Comparison of ENCODE assay signal across 11 mouse cellular contexts in genomic region chr2:17702481-17703169, GRCm38 (mm10). TPM values are rescaled to one million over a fixed set of nuclear protein-coding genes. Genes with fewer than 3 reads are reported as not detected.
DNase-seq lines count a peak whose midpoint lies in the region; ATAC-seq and TF ChIP-seq lines count a peak whose summit lies in the region.
"Had no signal": no experiment of that assay in that cellular context is flagged by ENCODE, and none has a peak within 500 bp of the region (broad histone marks: within the 10 kb centered on the region; RNA-seq: fewer than 3 reads in every experiment).

No protein-coding gene starts in this region.

- intact Hi-C loops in left cerebral cortex, adult 2 months (cut with DNase I): no loop called here
- intact Hi-C loops in left cerebral cortex, postnatal 36 days (cut with DNase I): no loop called here
- intact Hi-C loops in left cerebral cortex, postnatal 4 days (cut with DNase I): no loop called here

- H3K4me3 ChIP-seq in left cerebral cortex, adult 2 months: no peak overlapping the region
- H3K4me3 ChIP-seq in forebrain, embryonic 15.5 days: no peak overlapping the region
- H3K4me3 ChIP-seq in intestine, embryonic 16.5 days (ENCODE audit: low read length): no peak overlapping the region
- H3K4me3 ChIP-seq: heart, adult 2 months had no signal

- no peak for DNase-seq in left cerebral cortex, adult 2 months (ENCODE audit: extremely low spot score in 1 of 2, low spot score in 2 of 2)
- DNase-seq in left cerebral cortex, postnatal 36 days (ENCODE audit: low spot score in 2 of 2): no peak
- peak; percentile 57 for DNase-seq in thymus, postnatal 25 days
- no peak for DNase-seq in adrenal gland, postnatal 4 days (ENCODE audit: low spot score in 2 of 2)
- no peak for DNase-seq in left cerebral cortex, postnatal 4 days
- DNase-seq: heart, adult 2 months; kidney, adult 8-10 months; lung, postnatal 36 days had no signal

- H3K27ac ChIP-seq in left cerebral cortex, adult 2 months: 0 out of 2 replicates have a peak overlapping the region, but pooled peaks have one; percentile 19
- H3K27ac ChIP-seq in forebrain, embryonic 15.5 days (replicated peaks): peak overlapping the region; percentile 62
- H3K27ac ChIP-seq in intestine, embryonic 16.5 days (ENCODE audit: low read length): no peak overlapping the region
- H3K27ac ChIP-seq: heart, adult 2 months had no signal

- H3K9me3 ChIP-seq in forebrain, embryonic 15.5 days: no peaks in the 10 kb centered on the region
- no peaks in the 10 kb centered on the region for H3K9me3 ChIP-seq in intestine, embryonic 16.5 days (ENCODE audit: control insufficient read depth, low read length)

- peak; percentile 55 for ATAC-seq in forebrain, embryonic 15.5 days (replicated peaks)
- peak; percentile 33; the same call in 1 of the 2 replicates for ATAC-seq in megakaryocyte, adult 5-6 weeks (ENCODE audit: poor library complexity, severe bottlenecking)
- no peak for ATAC-seq in intestine, embryonic 16.5 days

- H3K36me3 ChIP-seq in forebrain, embryonic 15.5 days: no peaks in the 10 kb centered on the region
- no peaks in the 10 kb centered on the region for H3K36me3 ChIP-seq in intestine, embryonic 16.5 days (ENCODE audit: control insufficient read depth, insufficient read depth, low read length)

- H3K4me2 ChIP-seq in forebrain, embryonic 15.5 days (replicated peaks): no peak overlapping the region
- no peak overlapping the region for H3K4me2 ChIP-seq in intestine, embryonic 16.5 days (ENCODE audit: low read depth, low read length)

- WGBS in forebrain, embryonic 15.5 days: 58% methylated on average over 7 of the region's 7 CpGs
- WGBS in intestine, embryonic 16.5 days: 52% methylated on average over 7 of the region's 7 CpGs

- H3K4me1 ChIP-seq in forebrain, embryonic 15.5 days: peaks cover 11% of the 10 kb centered on the region; the same call in 1 of the 2 replicates
- no peaks in the 10 kb centered on the region for H3K4me1 ChIP-seq in intestine, embryonic 16.5 days (ENCODE audit: control insufficient read depth, insufficient read depth, low read length)

- no peaks in the 10 kb centered on the region for H3K27me3 ChIP-seq in forebrain, embryonic 15.5 days
- H3K27me3 ChIP-seq in intestine, embryonic 16.5 days (replicated peaks; ENCODE audit: control insufficient read depth, insufficient read depth, low read length): no peaks in the 10 kb centered on the region

- H3K9ac ChIP-seq in forebrain, embryonic 15.5 days (replicated peaks): no peak overlapping the region
- no peak overlapping the region for H3K9ac ChIP-seq in intestine, embryonic 16.5 days (ENCODE audit: low read depth, low read length)

- no peak for TF ChIP-seq CTCF in left cerebral cortex, adult 2 months (IDR thresholded peaks at IDR 0.05)

RNA-seq across cellular contexts. Expression of gene Nebl, which starts 28.6 kb away (rescaled TPM):
- 10 to 100 TPM; 80.3 to 80.9 TPM for total RNA-seq in left cerebral cortex, adult 2 months (2021)
- total RNA-seq in left cerebral cortex, postnatal 36 days (2021): 10 to 100 TPM; 70.4 to 79.5 TPM
- 7.8 and 8.7 TPM in 2 replicates for polyA plus RNA-seq in forebrain, embryonic 15.5 days (2015; fragmentation: Nextera tagmentation; extraction: Ambion mirVana)
- total RNA-seq in megakaryocyte, adult 5-6 weeks (2015): 0.13 and 0.25 TPM in 2 replicates
- total RNA-seq in megakaryocyte, adult 5-6 weeks (2017): 0.08 and 0.18 TPM in 2 replicates
- 0.48 and 0.64 TPM in 2 replicates for polyA plus RNA-seq in intestine, embryonic 16.5 days (2015; fragmentation: Nextera tagmentation; extraction: Ambion mirVana)
- total RNA-seq in adrenal gland, postnatal 4 days (2021): 10 to 100 TPM in 1 of 2 experiments, 1 to 10 TPM in 1; 7.9 to 10.2 TPM
- 10 to 100 TPM; 28.1 to 36.5 TPM for total RNA-seq in left cerebral cortex, postnatal 4 days (2021)

Comparison
In these comparisons a context has a peak if more than half of its experiments do, and no peak if none do; other contexts are left out.
1. RNA of gene Nebl, which starts 28.6 kb away (total RNA-seq): 80.3 to 80.9 TPM in left cerebral cortex, adult 2 months, 70.4 to 79.5 TPM in left cerebral cortex, postnatal 36 days, 28.1 to 36.5 TPM in left cerebral cortex, postnatal 4 days and 7.9 to 10.2 TPM in adrenal gland, postnatal 4 days; 0.08 to 0.25 TPM in megakaryocyte, adult 5-6 weeks; every median in the first group is over 4 times any median in the second.